Mouse (Mus musculus) telencephalon, adult 2 months (tissue): Measurements from ENCODE around the gene Itgb1bp1.

ENCODE experiments used
- DNase-seq: peaks from one replicate; pipeline ENCODE4 v3.0.0-alpha.2; 2011; ENCODE audit warnings: low read depth, low spot score

Itgb1bp1 gene

GRCm38 (mm10) chr12:21201485-21202269 lies 84.4 kb downstream of the Itgb1bp1 start:
- peak; percentile 66 for DNase-seq

- no peak for DNase-seq
These were observed 85.5 kb downstream of the Itgb1bp1 start for GRCm38 (mm10) chr12:21200613-21201012.

GRCm38 (mm10) chr12:21196420-21196819 lies 89.7 kb downstream of the Itgb1bp1 start:
- no peak for DNase-seq

- no peak for DNase-seq
These were observed 90.6 kb downstream of the Itgb1bp1 start for GRCm38 (mm10) chr12:21195497-21195896.

GRCm38 (mm10) chr12:21191546-21191945 lies 94.5 kb downstream of the Itgb1bp1 start:
- DNase-seq, result no peak
